In the genomic region with DNA sequence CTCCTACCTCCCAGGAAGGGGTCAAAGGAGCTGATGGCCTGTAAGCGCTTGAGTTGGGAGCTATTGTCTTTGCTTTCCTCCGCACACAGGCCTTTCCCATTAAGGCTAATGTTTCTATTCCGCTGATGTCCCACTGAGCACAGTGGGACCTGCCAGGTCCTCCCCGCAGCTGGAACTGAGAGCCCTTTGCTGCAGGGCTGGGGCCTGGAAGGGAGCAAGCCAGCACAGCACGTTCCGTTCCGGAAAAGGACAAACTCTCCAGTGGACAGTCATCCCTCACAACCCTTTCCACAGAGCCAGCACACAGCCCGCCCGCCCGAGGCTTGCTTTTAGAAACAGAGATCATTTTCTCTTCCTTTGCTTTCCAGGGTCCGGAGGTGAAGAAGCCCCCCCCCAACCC, we compare ENCODE assay signal across 9 mouse cellular contexts.
DNase-seq lines count a peak whose midpoint lies in the region; ATAC-seq lines count a peak whose summit lies in the region.
"Had no signal": no experiment of that assay in that cellular context is flagged by ENCODE, and none has a peak within 500 bp of the region (broad histone marks: within the 10 kb centered on the region; RNA-seq: fewer than 3 reads in every experiment).

No protein-coding gene starts in this region.

- 8% methylated on average over 11 of the region's 11 CpGs for WGBS in forebrain, embryonic 10.5 days
- 14% methylated on average over 11 of the region's 11 CpGs for WGBS in heart, embryonic 14.5 days
- WGBS in stomach, embryonic 15.5 days, result 20% methylated on average over 11 of the region's 11 CpGs

- peak overlapping the region; percentile 48 for H3K4me2 ChIP-seq in heart, embryonic 14.5 days (ENCODE audit: low read length)
- H3K4me2 ChIP-seq in stomach, embryonic 15.5 days, result peak overlapping the region; percentile 40

- H3K9me3 ChIP-seq in forebrain, embryonic 10.5 days, result no peaks in the 10 kb centered on the region
- no peaks in the 10 kb centered on the region for H3K9me3 ChIP-seq in heart, embryonic 14.5 days (ENCODE audit: control insufficient read depth, low read length)
- H3K9me3 ChIP-seq in stomach, embryonic 15.5 days, result no peaks in the 10 kb centered on the region
- H3K9me3 ChIP-seq: megakaryocyte, embryonic 14.5 days had no signal

- H3K4me1 ChIP-seq in forebrain, embryonic 10.5 days, result peaks cover 37% of the 10 kb centered on the region
- H3K4me1 ChIP-seq in heart, embryonic 14.5 days (ENCODE audit: control insufficient read depth in 2 of 2, insufficient read depth in 2 of 2, low read length in 2 of 2), result peaks cover 12 to 21% of the 10 kb centered on the region in 2 experiments
- peaks cover 12% of the 10 kb centered on the region for H3K4me1 ChIP-seq in stomach, embryonic 15.5 days

- peak overlapping the region; percentile 76 for H3K27ac ChIP-seq in forebrain, embryonic 10.5 days
- H3K27ac ChIP-seq in heart, embryonic 14.5 days (replicated peaks in 1 of 2; ENCODE audit: control insufficient read depth in 1 of 2, insufficient read depth in 1 of 2, low read depth in 2 of 2, low read length in 2 of 2), result peak overlapping the region; percentile 40 to 69
- peak overlapping the region; percentile 59 for H3K27ac ChIP-seq in stomach, embryonic 15.5 days

- DNase-seq in layer of hippocampus, adult 11-12 months (ENCODE audit: low spot score), result peak; percentile 21
- DNase-seq in layer of hippocampus, postnatal 25 days (ENCODE audit: extremely low spot score in 1 of 2, low spot score in 1 of 2), result no peak
- peak; percentile 25 for DNase-seq in forebrain, embryonic 10.5 days (ENCODE audit: extremely low spot score, low spot score)
- peak; percentile 39 for DNase-seq in kidney, postnatal 10 days
- DNase-seq in lung, postnatal 10 days, result peak; percentile 43
- no peak for DNase-seq in thymus, postnatal 36 days

- H3K4me3 ChIP-seq in forebrain, embryonic 10.5 days, result peak overlapping the region; percentile 28; the same call in 1 of the 2 replicates
- no peak overlapping the region for H3K4me3 ChIP-seq in heart, embryonic 14.5 days (ENCODE audit: control insufficient read depth in 1 of 2, insufficient read depth in 1 of 2, low read depth in 1 of 2, low read length in 2 of 2)
- H3K4me3 ChIP-seq in stomach, embryonic 15.5 days (replicated peaks), result no peak overlapping the region
- H3K4me3 ChIP-seq: megakaryocyte, embryonic 14.5 days had no signal

- peak overlapping the region; percentile 10 for H3K9ac ChIP-seq in heart, embryonic 14.5 days (ENCODE audit: low read length)
- no peak overlapping the region for H3K9ac ChIP-seq in stomach, embryonic 15.5 days

- ATAC-seq in heart, embryonic 14.5 days (ENCODE audit: insufficient number of reproducible peaks, insufficient read depth, low FRiP score, low read depth), result peak; percentile 74
- peak; percentile 70 for ATAC-seq in stomach, embryonic 15.5 days (ENCODE audit: insufficient read depth, low FRiP score, low read depth)

- H3K27me3 ChIP-seq in forebrain, embryonic 10.5 days (ENCODE audit: poor library complexity, severe bottlenecking), result 0 out of 2 replicates have a peak, but pooled peaks cover 5% of the 10 kb centered on the region
- H3K27me3 ChIP-seq in heart, embryonic 14.5 days (ENCODE audit: control insufficient read depth, insufficient read depth, low read length), result no peaks in the 10 kb centered on the region
- no peaks in the 10 kb centered on the region for H3K27me3 ChIP-seq in stomach, embryonic 15.5 days (replicated peaks)
- H3K27me3 ChIP-seq: megakaryocyte, embryonic 14.5 days had no signal

- no peaks in the 10 kb centered on the region for H3K36me3 ChIP-seq in forebrain, embryonic 10.5 days (replicated peaks)
- H3K36me3 ChIP-seq in heart, embryonic 14.5 days (ENCODE audit: control insufficient read depth, insufficient read depth, low read length), result no peaks in the 10 kb centered on the region
- H3K36me3 ChIP-seq in stomach, embryonic 15.5 days, result no peaks in the 10 kb centered on the region

Comparison
In these comparisons a context has a peak if more than half of its experiments do, and no peak if none do; other contexts are left out.
1. DNase-seq: peak in layer of hippocampus, adult 11-12 months (single experiment), forebrain, embryonic 10.5 days (single experiment), kidney, postnatal 10 days (single experiment) and lung, postnatal 10 days (single experiment); none in layer of hippocampus, postnatal 25 days (0 of 2) and thymus, postnatal 36 days (0 of 2).
2. Peak in every context shown above with its lines, with median percentiles within 50 percentile points of each other: H3K27ac ChIP-seq.